Mouse (Mus musculus): Measurements from ENCODE around the gene Rgs12.

DNA sequence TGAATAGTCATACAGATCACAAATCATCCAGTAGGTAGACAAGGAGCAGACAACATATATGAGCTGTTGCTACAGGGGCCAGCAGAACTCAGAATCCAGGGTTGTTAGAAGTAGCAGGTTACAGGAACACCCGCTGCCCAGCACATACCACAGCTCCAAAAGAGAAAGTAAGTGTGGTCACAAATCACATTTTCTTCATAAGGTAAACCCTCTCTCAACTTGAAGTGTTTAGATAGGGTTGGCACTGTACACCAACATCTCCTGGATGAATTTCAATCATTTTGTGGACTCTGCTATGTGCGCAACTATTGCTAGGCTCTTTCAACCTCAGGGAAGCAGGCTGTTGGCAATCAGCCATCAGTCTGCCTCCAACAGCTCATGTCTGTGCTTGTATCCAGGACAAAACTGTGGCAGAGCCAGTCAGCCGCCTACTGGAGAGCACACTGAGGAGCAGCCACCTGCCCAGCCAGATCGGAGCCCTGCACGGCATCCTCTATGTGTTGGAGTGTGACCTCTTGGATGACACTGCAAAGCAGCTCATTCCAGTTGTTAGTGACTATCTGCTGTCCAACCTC, 46.3 kb upstream of the Rgs12 start:
- TF ChIP-seq CTCF (IDR thresholded peaks at IDR 0.05; ENCODE audit: extremely low read depth, insufficient read length, insufficient replicate concordance, low read depth, low read length) (no peak), POLR2A (IDR thresholded peaks at IDR 0.05; ENCODE audit: low read depth, low read length) (no peak)
